Mouse (Mus musculus): ENCODE measurements around the gene Zfp600. TPM values are rescaled to one million over a fixed set of nuclear protein-coding genes. Genes with fewer than 3 reads are reported as not detected.
"Not testable (repeated sequence)": the region's sequence is repeated elsewhere in the genome, so short reads cannot be mapped to it uniquely, and the experiment has no call there.

Zfp600 gene
- polyA plus RNA-seq (2012; fragmentation: generic; extraction: Trizol), result 0.11 TPM
- long read RNA-seq, experiment 1, result 0 reads
- long read RNA-seq, experiment 2, partial matches to known transcripts, result 0 of 1 reads
- long read RNA-seq, experiment 2, other reads (novel, unspliced or antisense), result 1 of 1 reads

- not testable (repeated sequence) for H3K79me2 ChIP-seq (ENCODE audit: control insufficient read depth, insufficient read depth); H3K4me3 ChIP-seq (ENCODE audit: insufficient read depth, poor library complexity, severe bottlenecking); H3K36me3 ChIP-seq (ENCODE audit: control insufficient read depth, insufficient read depth); H3ac ChIP-seq (ENCODE audit: control insufficient read depth, insufficient read length, low read depth); H3K79me3 ChIP-seq (ENCODE audit: low read depth); H3K27me3 ChIP-seq (ENCODE audit: control insufficient read depth, insufficient read depth, insufficient read length)
These were observed at the start of gene Zfp600 for GRCm38 (mm10) chr4:146156524-146156923. Zfp600 (plus strand) TSS chr4:146156824.

GRCm38 (mm10) chr4:146162893-146163292 is 6.3 kb downstream of the Zfp600 start:
- H3K79me2 ChIP-seq (ENCODE audit: control insufficient read depth, insufficient read depth); H3K4me3 ChIP-seq (ENCODE audit: insufficient read depth, poor library complexity, severe bottlenecking); H3K36me3 ChIP-seq (ENCODE audit: control insufficient read depth, insufficient read depth); H3K79me3 ChIP-seq (ENCODE audit: low read depth); H3K27me3 ChIP-seq (ENCODE audit: control insufficient read depth, insufficient read depth, insufficient read length); H3ac ChIP-seq (ENCODE audit: control insufficient read depth, insufficient read length, low read depth): not testable (repeated sequence)

GRCm38 (mm10) chr4:146167202-146167832 is 10.7 kb downstream of the Zfp600 start:
- not testable (repeated sequence) for H3K4me3 ChIP-seq (ENCODE audit: insufficient read depth, poor library complexity, severe bottlenecking); H3K79me3 ChIP-seq (ENCODE audit: low read depth); H3K36me3 ChIP-seq (ENCODE audit: control insufficient read depth, insufficient read depth); H3K79me2 ChIP-seq (ENCODE audit: control insufficient read depth, insufficient read depth); H3ac ChIP-seq (ENCODE audit: control insufficient read depth, insufficient read length, low read depth); H3K27me3 ChIP-seq (ENCODE audit: control insufficient read depth, insufficient read depth, insufficient read length)

GRCm38 (mm10) chr4:146167879-146168532 is 11.4 kb downstream of the Zfp600 start:
- not testable (repeated sequence) for H3K79me2 ChIP-seq (ENCODE audit: control insufficient read depth, insufficient read depth); H3K79me3 ChIP-seq (ENCODE audit: low read depth); H3ac ChIP-seq (ENCODE audit: control insufficient read depth, insufficient read length, low read depth); H3K36me3 ChIP-seq (ENCODE audit: control insufficient read depth, insufficient read depth); H3K4me3 ChIP-seq (ENCODE audit: insufficient read depth, poor library complexity, severe bottlenecking); H3K27me3 ChIP-seq (ENCODE audit: control insufficient read depth, insufficient read depth, insufficient read length)

- not testable (repeated sequence) for H3K27me3 ChIP-seq (ENCODE audit: control insufficient read depth, insufficient read depth, insufficient read length); H3K4me3 ChIP-seq (ENCODE audit: insufficient read depth, poor library complexity, severe bottlenecking); H3K79me2 ChIP-seq (ENCODE audit: control insufficient read depth, insufficient read depth); H3ac ChIP-seq (ENCODE audit: control insufficient read depth, insufficient read length, low read depth); H3K36me3 ChIP-seq (ENCODE audit: control insufficient read depth, insufficient read depth); H3K79me3 ChIP-seq (ENCODE audit: low read depth)
These were observed 12.1 kb downstream of the Zfp600 start for GRCm38 (mm10) chr4:146168730-146169215.

- H3K79me2 ChIP-seq (ENCODE audit: control insufficient read depth, insufficient read depth); H3K36me3 ChIP-seq (ENCODE audit: control insufficient read depth, insufficient read depth); H3K27me3 ChIP-seq (ENCODE audit: control insufficient read depth, insufficient read depth, insufficient read length); H3K79me3 ChIP-seq (ENCODE audit: low read depth); H3ac ChIP-seq (ENCODE audit: control insufficient read depth, insufficient read length, low read depth); H3K4me3 ChIP-seq (ENCODE audit: insufficient read depth, poor library complexity, severe bottlenecking): not testable (repeated sequence)
These were observed 17.0 kb downstream of the Zfp600 start for GRCm38 (mm10) chr4:146173378-146174226.

GRCm38 (mm10) chr4:146204357-146204756 is 47.7 kb downstream of the Zfp600 start:
- not testable (repeated sequence) for H3K4me3 ChIP-seq (ENCODE audit: insufficient read depth, poor library complexity, severe bottlenecking); H3K27me3 ChIP-seq (ENCODE audit: control insufficient read depth, insufficient read depth, insufficient read length); H3K36me3 ChIP-seq (ENCODE audit: control insufficient read depth, insufficient read depth); H3K79me3 ChIP-seq (ENCODE audit: low read depth); H3ac ChIP-seq (ENCODE audit: control insufficient read depth, insufficient read length, low read depth); H3K79me2 ChIP-seq (ENCODE audit: control insufficient read depth, insufficient read depth)

- not testable (repeated sequence) for H3K4me3 ChIP-seq (ENCODE audit: insufficient read depth, poor library complexity, severe bottlenecking); H3K36me3 ChIP-seq (ENCODE audit: control insufficient read depth, insufficient read depth); H3K79me2 ChIP-seq (ENCODE audit: control insufficient read depth, insufficient read depth); H3K79me3 ChIP-seq (ENCODE audit: low read depth); H3K27me3 ChIP-seq (ENCODE audit: control insufficient read depth, insufficient read depth, insufficient read length); H3ac ChIP-seq (ENCODE audit: control insufficient read depth, insufficient read length, low read depth)
These were observed 82.9 kb downstream of the Zfp600 start for GRCm38 (mm10) chr4:146239252-146240244.

GRCm38 (mm10) chr4:146242119-146242518 is 85.5 kb downstream of the Zfp600 start:
- H3K36me3 ChIP-seq (ENCODE audit: control insufficient read depth, insufficient read depth); H3K4me3 ChIP-seq (ENCODE audit: insufficient read depth, poor library complexity, severe bottlenecking); H3ac ChIP-seq (ENCODE audit: control insufficient read depth, insufficient read length, low read depth); H3K79me2 ChIP-seq (ENCODE audit: control insufficient read depth, insufficient read depth); H3K27me3 ChIP-seq (ENCODE audit: control insufficient read depth, insufficient read depth, insufficient read length); H3K79me3 ChIP-seq (ENCODE audit: low read depth): not testable (repeated sequence)
